In the genomic region with DNA sequence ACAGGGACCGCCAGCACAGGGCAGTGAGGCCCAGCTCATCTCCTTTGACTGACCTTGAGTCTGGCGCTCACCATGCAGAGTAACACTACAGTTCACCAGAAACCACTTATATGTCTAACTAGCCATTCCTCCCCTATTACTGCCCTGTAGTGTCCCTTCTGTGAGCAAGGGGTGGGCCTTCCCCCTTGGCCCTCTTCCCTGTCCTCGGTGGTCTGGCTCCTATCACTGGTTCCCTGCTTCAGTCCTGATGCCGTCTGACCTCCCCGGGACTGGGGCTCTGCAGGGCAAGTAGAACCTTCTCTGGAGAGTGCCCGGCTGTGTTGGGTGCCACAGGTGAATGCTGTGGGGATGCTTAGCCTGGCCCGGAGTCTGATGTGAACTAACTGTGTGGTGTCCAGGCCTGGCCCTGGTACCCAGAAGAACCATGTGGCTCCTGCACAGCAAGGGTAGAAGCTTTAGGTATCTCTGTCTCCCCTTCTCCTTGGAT, we compare ENCODE assay signal across 9 mouse cellular contexts. TPM values are rescaled to one million over a fixed set of nuclear protein-coding genes. Genes with fewer than 3 reads are reported as not detected.
DNase-seq lines count a peak whose midpoint lies in the region; ATAC-seq lines count a peak whose summit lies in the region.
"Had no signal": no experiment of that assay in that cellular context is flagged by ENCODE, and none has a peak within 500 bp of the region (broad histone marks: within the 10 kb centered on the region; RNA-seq: fewer than 3 reads in every experiment).

No protein-coding gene starts in this region.

- peaks cover 26% of the 10 kb centered on the region for H3K4me1 ChIP-seq in kidney, embryonic 15.5 days
- peaks cover 15% of the 10 kb centered on the region for H3K4me1 ChIP-seq in embryonic facial prominence, embryonic 13.5 days
- H3K4me1 ChIP-seq in intestine, embryonic 14.5 days (replicated peaks; ENCODE audit: control insufficient read depth, insufficient read depth, low read length) = peaks cover 16% of the 10 kb centered on the region
- peaks cover 13% of the 10 kb centered on the region for H3K4me1 ChIP-seq in midbrain, embryonic 16.5 days (ENCODE audit: control insufficient read depth, insufficient read depth, low read length)

- no peak for DNase-seq in kidney, postnatal 36 days
- no peak for DNase-seq in intestine, embryonic 14.5 days (ENCODE audit: low spot score)
- no peak for DNase-seq in adrenal gland, postnatal 36 days
- no peak for DNase-seq in cerebellum, postnatal 25 days
- no peak for DNase-seq in frontal cortex, adult 2 months (ENCODE audit: extremely low spot score in 1 of 2, low spot score in 1 of 2)
- DNase-seq: retina, postnatal 1 day had no signal

- H3K4me3 ChIP-seq in kidney, embryonic 15.5 days (replicated peaks) = peak overlapping the region; percentile 99; the same call in 1 of the 2 replicates
- H3K4me3 ChIP-seq in embryonic facial prominence, embryonic 13.5 days = peak overlapping the region; percentile 98
- H3K4me3 ChIP-seq in intestine, embryonic 14.5 days (ENCODE audit: low read depth, low read length) = peak overlapping the region; percentile 98; the same call in 1 of the 2 replicates
- H3K4me3 ChIP-seq in midbrain, embryonic 16.5 days (ENCODE audit: low read depth, low read length) = no peak overlapping the region

- peak overlapping the region; percentile 93 for H3K9ac ChIP-seq in kidney, embryonic 15.5 days
- H3K9ac ChIP-seq in embryonic facial prominence, embryonic 13.5 days = peak overlapping the region; percentile 96
- peak overlapping the region; percentile 78 for H3K9ac ChIP-seq in intestine, embryonic 14.5 days (ENCODE audit: low read length)
- H3K9ac ChIP-seq in midbrain, embryonic 16.5 days (ENCODE audit: low read depth, low read length) = peak overlapping the region; percentile 81

- H3K4me2 ChIP-seq in kidney, embryonic 15.5 days = peak overlapping the region; percentile 70
- peak overlapping the region; percentile 73 for H3K4me2 ChIP-seq in embryonic facial prominence, embryonic 13.5 days
- peak overlapping the region; percentile 88 for H3K4me2 ChIP-seq in intestine, embryonic 14.5 days (ENCODE audit: low read length)
- H3K4me2 ChIP-seq in midbrain, embryonic 16.5 days (ENCODE audit: low read length) = no peak overlapping the region

- no peak for ATAC-seq in kidney, embryonic 15.5 days (replicated peaks; ENCODE audit: low FRiP score)
- ATAC-seq in embryonic facial prominence, embryonic 13.5 days (ENCODE audit: insufficient number of reproducible peaks, insufficient read depth, low FRiP score, low TSS enrichment, low read depth) = no peak
- ATAC-seq in intestine, embryonic 14.5 days (replicated peaks; ENCODE audit: low FRiP score, low TSS enrichment, low read depth) = no peak
- no peak for ATAC-seq in midbrain, embryonic 16.5 days

- H3K27ac ChIP-seq in kidney, embryonic 15.5 days = peak overlapping the region; percentile 87
- H3K27ac ChIP-seq in embryonic facial prominence, embryonic 13.5 days = peak overlapping the region; percentile 91
- H3K27ac ChIP-seq in intestine, embryonic 14.5 days (ENCODE audit: low read depth) = peak overlapping the region; percentile 80; the same call in 1 of the 2 replicates
- no peak overlapping the region; the same call in 1 of the 2 replicates for H3K27ac ChIP-seq in midbrain, embryonic 16.5 days (ENCODE audit: low read length)

- WGBS in kidney, embryonic 15.5 days = 89% methylated on average over 7 of the region's 7 CpGs
- 92% methylated on average over 7 of the region's 7 CpGs for WGBS in embryonic facial prominence, embryonic 13.5 days
- WGBS in intestine, embryonic 14.5 days = 85% methylated on average over 7 of the region's 7 CpGs
- 89% methylated on average over 7 of the region's 7 CpGs for WGBS in midbrain, embryonic 16.5 days

- no peaks in the 10 kb centered on the region for H3K9me3 ChIP-seq in kidney, embryonic 15.5 days (replicated peaks)
- H3K9me3 ChIP-seq in embryonic facial prominence, embryonic 13.5 days = no peaks in the 10 kb centered on the region
- H3K9me3 ChIP-seq in intestine, embryonic 14.5 days (ENCODE audit: control insufficient read depth, low read length) = no peaks in the 10 kb centered on the region
- H3K9me3 ChIP-seq in midbrain, embryonic 16.5 days (replicated peaks; ENCODE audit: control insufficient read depth, low read length, poor library complexity, severe bottlenecking) = no peaks in the 10 kb centered on the region

- no peaks in the 10 kb centered on the region for H3K27me3 ChIP-seq in kidney, embryonic 15.5 days
- no peaks in the 10 kb centered on the region for H3K27me3 ChIP-seq in embryonic facial prominence, embryonic 13.5 days
- H3K27me3 ChIP-seq in intestine, embryonic 14.5 days (replicated peaks; ENCODE audit: control insufficient read depth, insufficient read depth, low read length) = no peaks in the 10 kb centered on the region
- H3K27me3 ChIP-seq in midbrain, embryonic 16.5 days (ENCODE audit: control insufficient read depth, insufficient read depth, low read depth, low read length) = no peaks in the 10 kb centered on the region

- H3K36me3 ChIP-seq in kidney, embryonic 15.5 days = peaks cover 80% of the 10 kb centered on the region
- peaks cover 82% of the 10 kb centered on the region for H3K36me3 ChIP-seq in embryonic facial prominence, embryonic 13.5 days
- peaks cover 82% of the 10 kb centered on the region for H3K36me3 ChIP-seq in intestine, embryonic 14.5 days (ENCODE audit: control insufficient read depth, insufficient read depth, low read length)
- H3K36me3 ChIP-seq in midbrain, embryonic 16.5 days (ENCODE audit: control insufficient read depth, insufficient read depth, low read length) = peaks cover 34% of the 10 kb centered on the region

RNA-seq across cellular contexts. Expression of a gene that starts 0.9 kb away (rescaled TPM):
- polyA plus RNA-seq in kidney, embryonic 15.5 days (2015; fragmentation: Nextera tagmentation; extraction: Ambion mirVana) = 166 and 172 TPM in 2 replicates
- 134 and 138 TPM in 2 replicates for polyA plus RNA-seq in embryonic facial prominence, embryonic 13.5 days (2015; fragmentation: Nextera tagmentation; extraction: Ambion mirVana)
- polyA plus RNA-seq in intestine, embryonic 14.5 days (2014; fragmentation: Nextera tagmentation; extraction: Ambion mirVana) = 218 and 226 TPM in 2 replicates
- polyA plus RNA-seq in midbrain, embryonic 16.5 days (2015; fragmentation: Nextera tagmentation; extraction: Ambion mirVana) = 118 and 130 TPM in 2 replicates
- 100 to 1,000 TPM; 110 to 111 TPM for total RNA-seq in adrenal gland, postnatal 36 days (2021)
- polyA plus RNA-seq in frontal cortex, adult 2 months (2012; rRNA removed) = 94.2 TPM in 2 replicates

RNA-seq across cellular contexts. Expression of a gene that starts 8.1 kb away (rescaled TPM):
- 84.6 and 91.9 TPM in 2 replicates for polyA plus RNA-seq in kidney, embryonic 15.5 days (2015; fragmentation: Nextera tagmentation; extraction: Ambion mirVana)
- 50.1 and 54.3 TPM in 2 replicates for polyA plus RNA-seq in embryonic facial prominence, embryonic 13.5 days (2015; fragmentation: Nextera tagmentation; extraction: Ambion mirVana)
- 74.6 and 83.1 TPM in 2 replicates for polyA plus RNA-seq in intestine, embryonic 14.5 days (2014; fragmentation: Nextera tagmentation; extraction: Ambion mirVana)
- polyA plus RNA-seq in midbrain, embryonic 16.5 days (2015; fragmentation: Nextera tagmentation; extraction: Ambion mirVana) = 23.1 and 24.8 TPM in 2 replicates
- 100 to 1,000 TPM; 105 to 115 TPM for total RNA-seq in adrenal gland, postnatal 36 days (2021)
- polyA plus RNA-seq in frontal cortex, adult 2 months (2012; rRNA removed) = 30.6 and 35.8 TPM in 2 replicates

RNA-seq across cellular contexts. Expression of a gene that starts 16.1 kb away (rescaled TPM):
- 42.7 and 53.3 TPM in 2 replicates for polyA plus RNA-seq in kidney, embryonic 15.5 days (2015; fragmentation: Nextera tagmentation; extraction: Ambion mirVana)
- 59.6 and 63.6 TPM in 2 replicates for polyA plus RNA-seq in embryonic facial prominence, embryonic 13.5 days (2015; fragmentation: Nextera tagmentation; extraction: Ambion mirVana)
- 46.0 and 46.8 TPM in 2 replicates for polyA plus RNA-seq in intestine, embryonic 14.5 days (2014; fragmentation: Nextera tagmentation; extraction: Ambion mirVana)
- polyA plus RNA-seq in midbrain, embryonic 16.5 days (2015; fragmentation: Nextera tagmentation; extraction: Ambion mirVana) = 51.5 and 58.7 TPM in 2 replicates
- total RNA-seq in adrenal gland, postnatal 36 days (2021) = 10 to 100 TPM; 18.4 to 22.3 TPM
- 48.0 and 52.0 TPM in 2 replicates for polyA plus RNA-seq in frontal cortex, adult 2 months (2012; rRNA removed)

RNA-seq across cellular contexts. Expression of a gene that starts 25.6 kb away (rescaled TPM):
- polyA plus RNA-seq in kidney, embryonic 15.5 days (2015; fragmentation: Nextera tagmentation; extraction: Ambion mirVana) = 40.5 and 41.9 TPM in 2 replicates
- 39.8 and 45.0 TPM in 2 replicates for polyA plus RNA-seq in embryonic facial prominence, embryonic 13.5 days (2015; fragmentation: Nextera tagmentation; extraction: Ambion mirVana)
- 30.5 and 31.2 TPM in 2 replicates for polyA plus RNA-seq in intestine, embryonic 14.5 days (2014; fragmentation: Nextera tagmentation; extraction: Ambion mirVana)
- 25.4 and 28.2 TPM in 2 replicates for polyA plus RNA-seq in midbrain, embryonic 16.5 days (2015; fragmentation: Nextera tagmentation; extraction: Ambion mirVana)
- total RNA-seq in adrenal gland, postnatal 36 days (2021) = 10 to 100 TPM; 24.7 to 33.3 TPM
- 26.5 and 29.8 TPM in 2 replicates for polyA plus RNA-seq in frontal cortex, adult 2 months (2012; rRNA removed)

RNA-seq across cellular contexts. Expression of a gene that starts 25.6 kb away (rescaled TPM):
- 13.1 and 13.8 TPM in 2 replicates for polyA plus RNA-seq in kidney, embryonic 15.5 days (2015; fragmentation: Nextera tagmentation; extraction: Ambion mirVana)
- 15.8 TPM in 2 replicates for polyA plus RNA-seq in embryonic facial prominence, embryonic 13.5 days (2015; fragmentation: Nextera tagmentation; extraction: Ambion mirVana)
- polyA plus RNA-seq in intestine, embryonic 14.5 days (2014; fragmentation: Nextera tagmentation; extraction: Ambion mirVana) = 16.5 and 17.5 TPM in 2 replicates
- polyA plus RNA-seq in midbrain, embryonic 16.5 days (2015; fragmentation: Nextera tagmentation; extraction: Ambion mirVana) = 10.9 and 11.7 TPM in 2 replicates
- total RNA-seq in adrenal gland, postnatal 36 days (2021) = 10 to 100 TPM; 28.0 to 41.4 TPM
- 14.3 and 15.4 TPM in 2 replicates for polyA plus RNA-seq in frontal cortex, adult 2 months (2012; rRNA removed)
